Mouse (Mus musculus): ENCODE data around the gene Mogat2. TPM values are rescaled to one million over a fixed set of nuclear protein-coding genes. Genes with fewer than 3 reads are reported as not detected.

Gene Mogat2
- total RNA-seq, 2 experiments from 2014 or later, result not detected

- DNase-seq, result no peak
Observed at GRCm38 (mm10) chr7:99194511-99194910, 43.9 kb downstream of the Mogat2 start.

- DNase-seq, result no peak
Observed at GRCm38 (mm10) chr7:99193926-99194325, 44.5 kb downstream of the Mogat2 start.

GRCm38 (mm10) chr7:99191411-99191810 is 47.0 kb downstream of the Mogat2 start:
- DNase-seq, result no peak

GRCm38 (mm10) chr7:99189885-99190284 is 48.5 kb downstream of the Mogat2 start:
- DNase-seq, result no peak

GRCm38 (mm10) chr7:99188630-99189029 is 49.8 kb downstream of the Mogat2 start:
- DNase-seq, result no peak

GRCm38 (mm10) chr7:99187451-99187850 is 51.0 kb downstream of the Mogat2 start:
- peak; percentile 43 for DNase-seq

GRCm38 (mm10) chr7:99185405-99185804 is 53.0 kb downstream of the Mogat2 start:
- no peak for DNase-seq

GRCm38 (mm10) chr7:99183751-99184150 is 54.7 kb downstream of the Mogat2 start:
- DNase-seq, result no peak

- peak; percentile 86 for DNase-seq
Observed at GRCm38 (mm10) chr7:99182432-99183172, 55.8 kb downstream of the Mogat2 start, which contains the start of gene Dgat2. Gene Dgat2, minus strand, starts transcription at chr7:99182719.

GRCm38 (mm10) chr7:99181619-99182431 is 56.6 kb downstream of the Mogat2 start:
- no peak for DNase-seq

GRCm38 (mm10) chr7:99180162-99180561 is 58.3 kb downstream of the Mogat2 start:
- no peak for DNase-seq

- DNase-seq, result no peak
Observed at GRCm38 (mm10) chr7:99179271-99179670, 59.1 kb downstream of the Mogat2 start.

- DNase-seq, result no peak
Observed at GRCm38 (mm10) chr7:99177386-99177785, 61.0 kb downstream of the Mogat2 start.

GRCm38 (mm10) chr7:99175666-99176065 is 62.8 kb downstream of the Mogat2 start:
- DNase-seq, result no peak

GRCm38 (mm10) chr7:99175118-99175517 is 63.3 kb downstream of the Mogat2 start:
- DNase-seq, result no peak

GRCm38 (mm10) chr7:99174006-99174405 is 64.4 kb downstream of the Mogat2 start:
- DNase-seq, result no peak

GRCm38 (mm10) chr7:99172898-99173297 is 65.5 kb downstream of the Mogat2 start:
- DNase-seq, result no peak

- DNase-seq, result no peak
Observed at GRCm38 (mm10) chr7:99171730-99172463, 66.5 kb downstream of the Mogat2 start.

- no peak for DNase-seq
Observed at GRCm38 (mm10) chr7:99170519-99170918, 67.9 kb downstream of the Mogat2 start.

- no peak for DNase-seq
Observed at GRCm38 (mm10) chr7:99169717-99170403, 68.6 kb downstream of the Mogat2 start.

Data from gastrocnemius, postnatal 25 days (tissue).